Comparison of ENCODE assay signal across 49 mouse cellular contexts in genomic region chr14:50741584-50741983, GRCm38 (mm10). TPM values are rescaled to one million over a fixed set of nuclear protein-coding genes. Genes with fewer than 3 reads are reported as not detected.
"Had no signal": no experiment of that assay in that cellular context is flagged by ENCODE, and none has a peak within 500 bp of the region (broad histone marks: within the 10 kb centered on the region; RNA-seq: fewer than 3 reads in every experiment).

No protein-coding gene starts in this region.

- H3K4me2 ChIP-seq: heart, embryonic 11.5 days; heart, embryonic 12.5 days; heart, embryonic 13.5 days; heart, embryonic 15.5 days; hindbrain, embryonic 12.5 days; hindbrain, embryonic 13.5 days; hindbrain, embryonic 14.5 days; hindbrain, embryonic 15.5 days; kidney, embryonic 15.5 days had no signal

- DNase-seq: heart, postnatal 10 days; heart, postnatal 14 days; heart, postnatal 36 days; heart, postnatal 4 days; kidney, adult 11 months; kidney, adult 18-20 months; kidney, adult 2 months; kidney, adult 8-10 months; kidney, adult 9 months; kidney, postnatal 10 days; kidney, postnatal 14 days; kidney, postnatal 25 days; kidney, postnatal 36 days; kidney, postnatal 4 days; layer of hippocampus, adult 9-11 months; layer of hippocampus, postnatal 36 days had no signal

- H3K27ac ChIP-seq: heart, embryonic 10.5 days; heart, embryonic 13.5 days; heart, embryonic 15.5 days; hindbrain, embryonic 10.5 days; hindbrain, embryonic 12.5 days; hindbrain, embryonic 13.5 days; hindbrain, embryonic 14.5 days; hindbrain, embryonic 15.5 days; hindbrain, postnatal 0 days; kidney, embryonic 15.5 days; kidney, postnatal 0 days; layer of hippocampus, adult 2 months; left cerebral cortex, adult 2 months had no signal

- H3K4me1 ChIP-seq: heart, embryonic 10.5 days; heart, embryonic 12.5 days; heart, embryonic 13.5 days; heart, embryonic 15.5 days; hindbrain, embryonic 10.5 days; hindbrain, embryonic 12.5 days; hindbrain, embryonic 13.5 days; hindbrain, embryonic 15.5 days; kidney, embryonic 15.5 days had no signal

- ATAC-seq: hindbrain, embryonic 16.5 days; hindbrain, postnatal 0 days; inflammation-experienced regulatory T-cells, adult 6 months had no signal

- H3K36me3 ChIP-seq: heart, embryonic 10.5 days; heart, embryonic 12.5 days; heart, embryonic 13.5 days; heart, embryonic 15.5 days; hindbrain, embryonic 10.5 days; hindbrain, embryonic 12.5 days; hindbrain, embryonic 13.5 days; hindbrain, embryonic 15.5 days; kidney, embryonic 15.5 days had no signal

- H3K27me3 ChIP-seq: heart, embryonic 12.5 days; heart, embryonic 13.5 days; heart, embryonic 15.5 days; hindbrain, embryonic 12.5 days; hindbrain, embryonic 13.5 days; hindbrain, embryonic 15.5 days; kidney, embryonic 15.5 days had no signal

- H3K9me3 ChIP-seq: heart, embryonic 10.5 days; heart, embryonic 12.5 days; heart, embryonic 13.5 days; heart, embryonic 15.5 days; hindbrain, embryonic 10.5 days; hindbrain, embryonic 12.5 days; hindbrain, embryonic 13.5 days; hindbrain, embryonic 15.5 days; kidney, embryonic 15.5 days had no signal

- H3K9ac ChIP-seq: heart, embryonic 12.5 days; heart, embryonic 13.5 days; heart, embryonic 15.5 days; hindbrain, embryonic 12.5 days; hindbrain, embryonic 13.5 days; hindbrain, embryonic 14.5 days; hindbrain, embryonic 15.5 days; kidney, embryonic 15.5 days had no signal

- H3K4me3 ChIP-seq: heart, embryonic 10.5 days; heart, embryonic 12.5 days; heart, embryonic 13.5 days; heart, embryonic 15.5 days; hindbrain, embryonic 10.5 days; hindbrain, embryonic 12.5 days; hindbrain, embryonic 13.5 days; hindbrain, embryonic 15.5 days; kidney, embryonic 15.5 days; layer of hippocampus, adult 2 months; left cerebral cortex, adult 2 months had no signal

RNA-seq across cellular contexts. Expression of gene Olfr749, which starts 3.3 kb away (rescaled TPM):
- total RNA-seq: heart, postnatal 10 days; heart, postnatal 14 days; heart, postnatal 25 days; heart, postnatal 36 days; heart, postnatal 4 days; hematopoietic stem cell, adult 5-6 weeks; hindbrain, postnatal 0 days; layer of hippocampus, adult 18-20 months; layer of hippocampus, adult 2 months; layer of hippocampus, adult 8-10 months; layer of hippocampus, postnatal 10 days; layer of hippocampus, postnatal 14 days; layer of hippocampus, postnatal 25 days; layer of hippocampus, postnatal 36 days; left cerebral cortex, adult 18-20 months; left cerebral cortex, adult 2 months; left cerebral cortex, adult 8-10 months had no signal
- polyA plus RNA-seq: heart, embryonic 10.5 days; heart, embryonic 11.5 days; heart, embryonic 12.5 days; heart, embryonic 13.5 days; heart, embryonic 14.5 days; heart, embryonic 15.5 days; heart, embryonic 16.5 days; heart, postnatal 0 days; hindbrain, embryonic 10.5 days; hindbrain, embryonic 11.5 days; hindbrain, embryonic 12.5 days; hindbrain, embryonic 13.5 days; hindbrain, embryonic 14.5 days; hindbrain, embryonic 15.5 days; hindbrain, embryonic 16.5 days; hindbrain, postnatal 0 days; inflammation-experienced regulatory T-cells, adult 6 months; intestine, embryonic 14.5 days; kidney, adult 2 months; kidney, embryonic 14.5 days; kidney, embryonic 15.5 days; kidney, embryonic 16.5 days; kidney, postnatal 0 days had no signal

RNA-seq across cellular contexts. Expression of gene Olfr748, which starts 34.4 kb away (rescaled TPM):
- total RNA-seq: heart, postnatal 10 days; heart, postnatal 14 days; heart, postnatal 25 days; heart, postnatal 36 days; heart, postnatal 4 days; hematopoietic stem cell, adult 5-6 weeks; hindbrain, postnatal 0 days; layer of hippocampus, adult 18-20 months; layer of hippocampus, adult 2 months; layer of hippocampus, adult 8-10 months; layer of hippocampus, postnatal 10 days; layer of hippocampus, postnatal 14 days; layer of hippocampus, postnatal 25 days; layer of hippocampus, postnatal 36 days; left cerebral cortex, adult 18-20 months; left cerebral cortex, adult 2 months; left cerebral cortex, adult 8-10 months had no signal
- polyA plus RNA-seq: heart, embryonic 10.5 days; heart, embryonic 11.5 days; heart, embryonic 12.5 days; heart, embryonic 13.5 days; heart, embryonic 14.5 days; heart, embryonic 15.5 days; heart, embryonic 16.5 days; heart, postnatal 0 days; hindbrain, embryonic 10.5 days; hindbrain, embryonic 11.5 days; hindbrain, embryonic 12.5 days; hindbrain, embryonic 13.5 days; hindbrain, embryonic 14.5 days; hindbrain, embryonic 15.5 days; hindbrain, embryonic 16.5 days; hindbrain, postnatal 0 days; intestine, embryonic 14.5 days; kidney, adult 2 months; kidney, embryonic 14.5 days; kidney, embryonic 15.5 days; kidney, embryonic 16.5 days; kidney, postnatal 0 days had no signal

RNA-seq across cellular contexts. Expression of gene Olfr747, which starts 48.6 kb away (rescaled TPM):
- total RNA-seq: heart, postnatal 10 days; heart, postnatal 14 days; heart, postnatal 25 days; heart, postnatal 36 days; heart, postnatal 4 days; hematopoietic stem cell, adult 5-6 weeks; hindbrain, postnatal 0 days; layer of hippocampus, adult 18-20 months; layer of hippocampus, adult 2 months; layer of hippocampus, adult 8-10 months; layer of hippocampus, postnatal 10 days; layer of hippocampus, postnatal 14 days; layer of hippocampus, postnatal 25 days; layer of hippocampus, postnatal 36 days; left cerebral cortex, adult 18-20 months; left cerebral cortex, adult 2 months; left cerebral cortex, adult 8-10 months had no signal
- polyA plus RNA-seq: heart, embryonic 10.5 days; heart, embryonic 11.5 days; heart, embryonic 12.5 days; heart, embryonic 13.5 days; heart, embryonic 14.5 days; heart, embryonic 15.5 days; heart, embryonic 16.5 days; heart, postnatal 0 days; hindbrain, embryonic 10.5 days; hindbrain, embryonic 11.5 days; hindbrain, embryonic 12.5 days; hindbrain, embryonic 13.5 days; hindbrain, embryonic 14.5 days; hindbrain, embryonic 15.5 days; hindbrain, embryonic 16.5 days; hindbrain, postnatal 0 days; inflammation-experienced regulatory T-cells, adult 6 months; intestine, embryonic 14.5 days; kidney, adult 2 months; kidney, embryonic 14.5 days; kidney, embryonic 15.5 days; kidney, embryonic 16.5 days; kidney, postnatal 0 days had no signal
